Mouse (Mus musculus): ENCODE data around the gene Abcd2.

DNA sequence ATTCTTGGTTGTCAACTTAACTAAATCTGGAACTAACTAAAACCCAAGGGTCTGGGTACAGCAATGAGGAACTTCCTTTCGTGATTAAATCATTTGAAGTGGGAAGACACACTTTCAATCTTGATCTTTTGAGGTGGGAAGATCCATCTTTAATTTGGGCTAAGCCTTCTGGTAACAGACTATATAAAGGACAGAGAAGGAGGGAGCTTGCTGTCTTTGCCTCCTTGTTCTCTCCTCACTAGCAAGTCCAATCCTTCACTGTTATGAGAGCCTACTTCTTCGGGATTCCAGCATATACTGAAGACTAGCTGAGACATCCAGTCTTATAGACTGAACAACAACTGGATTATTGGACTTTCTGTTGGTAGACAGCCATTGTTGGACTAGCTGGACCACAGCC, 28.1 kb downstream of the Abcd2 start:
- TF ChIP-seq CTCF (IDR thresholded peaks at IDR 0.05; ENCODE audit: extremely low read depth, insufficient read depth, low read length) (no peak), POLR2A (IDR thresholded peaks at IDR 0.05; ENCODE audit: extremely low read depth, insufficient read depth, low read length) (no peak)

All from cortical plate, adult 2 months (tissue).